Mouse (Mus musculus) kidney, adult 2 months (tissue): ENCODE measurements around the gene Ube3b.

Experiments used
- CTCF ChIP-seq: fragments of 200-500 bp; conservative IDR thresholded peaks from 2 replicates; pipeline ENCODE4 v1.5.1; 2011; ENCODE audit warnings: low read depth, mild to moderate bottlenecking, control low read depth, low read length, moderate library complexity, mixed read lengths; ENCODE audit not compliant: insufficient read depth, insufficient read length
- POLR2A ChIP-seq: fragments of 200-500 bp; IDR thresholded peaks from one replicate; pipeline ENCODE4 v1.6.1; 2011; ENCODE audit warnings: low read depth, low read length, control low read depth

DNA sequence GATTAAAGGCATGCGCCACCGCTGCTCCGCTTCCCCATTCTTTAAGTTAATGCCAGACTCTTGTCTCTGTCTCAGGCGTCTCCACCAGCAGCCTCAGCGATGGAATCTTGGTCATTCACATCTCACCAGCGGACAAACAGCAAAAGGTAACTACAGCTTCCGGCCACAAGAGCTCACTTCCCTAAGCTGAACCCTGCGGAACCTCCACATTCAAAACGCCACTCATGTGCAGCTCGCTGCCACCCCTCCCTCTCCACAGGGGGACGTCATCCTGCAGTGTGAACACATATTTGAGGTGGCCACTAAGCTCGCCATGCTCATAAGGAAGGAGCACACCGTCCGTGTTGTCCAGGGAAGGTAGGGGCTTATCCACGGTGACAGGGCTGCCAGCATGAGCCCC, 19.4 kb upstream of the Ube3b start:
- TF ChIP-seq CTCF, result no peak
- TF ChIP-seq POLR2A, result no peak
